Mouse (Mus musculus): ENCODE measurements around the gene Zswim4.

Zswim4 gene

DNA sequence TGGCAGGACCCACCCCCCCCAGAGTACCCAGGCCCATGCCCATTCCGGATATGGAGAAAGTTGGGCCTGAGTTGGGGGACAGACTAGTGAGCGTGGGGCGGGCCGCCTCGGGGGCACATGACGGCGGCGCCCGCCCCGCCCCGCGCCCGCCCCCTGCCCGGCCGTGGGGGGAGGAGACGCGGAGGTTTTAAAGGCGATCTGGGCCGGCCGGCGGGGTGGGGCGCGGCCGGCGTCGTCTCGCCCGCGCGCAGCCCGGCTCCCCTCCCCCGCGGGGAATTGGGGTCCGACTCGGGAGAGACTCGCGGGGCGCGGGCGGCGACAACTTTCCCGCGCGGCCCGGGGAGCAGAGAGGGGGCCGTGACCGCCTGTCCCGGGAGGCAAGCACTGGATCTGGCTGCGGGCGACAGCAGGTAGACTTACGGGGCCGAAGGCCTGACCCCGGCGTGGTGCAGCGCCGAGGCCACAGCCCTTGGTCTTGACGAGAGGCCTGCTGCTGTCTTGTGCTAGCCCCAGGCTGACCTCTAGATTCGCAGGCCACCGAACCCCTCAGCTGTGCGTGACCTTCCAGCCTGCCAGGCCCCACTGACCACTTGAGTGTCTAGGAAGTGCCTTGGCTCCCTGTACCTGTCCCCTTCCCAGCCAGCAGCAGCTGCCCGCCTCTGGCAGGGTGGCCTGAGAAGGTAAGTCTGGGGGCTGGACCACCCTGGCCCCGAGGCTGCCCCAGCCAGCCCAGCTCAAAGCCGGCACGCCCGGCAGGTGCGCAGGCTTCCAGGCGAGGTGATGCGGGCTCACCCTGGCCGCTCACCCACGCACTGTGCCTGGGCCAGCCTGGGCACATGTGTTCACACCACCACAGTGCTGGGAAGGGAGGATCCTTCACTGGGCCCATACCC lies 36.0 kb downstream of the Zswim4 start:
- DNase-seq (ENCODE audit: low spot score in 2 of 2), result peak; percentile 84 to 86

DNA sequence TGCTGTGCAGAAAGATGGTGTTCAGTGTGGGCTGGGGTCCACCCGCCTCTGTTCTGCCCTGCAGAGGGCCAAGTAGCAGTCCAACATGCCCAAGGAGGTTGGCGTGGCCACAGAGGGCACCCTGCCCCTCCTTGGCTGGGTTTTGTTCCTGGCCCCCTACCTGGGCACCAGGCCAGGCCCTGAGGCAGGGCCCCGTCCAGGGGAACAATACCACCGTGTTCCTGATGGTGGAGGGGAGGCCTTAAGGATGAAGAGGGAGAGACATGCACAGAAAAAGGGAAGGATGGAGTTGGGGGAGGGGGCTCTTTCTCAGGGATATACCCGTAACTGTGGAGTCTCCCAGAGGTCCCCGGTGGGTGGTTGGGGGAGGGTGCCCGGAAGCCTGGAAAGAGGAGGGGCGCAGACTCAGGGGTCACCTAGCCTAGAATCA lies 36.7 kb downstream of the Zswim4 start:
- DNase-seq (ENCODE audit: low spot score in 2 of 2), result no peak

DNA sequence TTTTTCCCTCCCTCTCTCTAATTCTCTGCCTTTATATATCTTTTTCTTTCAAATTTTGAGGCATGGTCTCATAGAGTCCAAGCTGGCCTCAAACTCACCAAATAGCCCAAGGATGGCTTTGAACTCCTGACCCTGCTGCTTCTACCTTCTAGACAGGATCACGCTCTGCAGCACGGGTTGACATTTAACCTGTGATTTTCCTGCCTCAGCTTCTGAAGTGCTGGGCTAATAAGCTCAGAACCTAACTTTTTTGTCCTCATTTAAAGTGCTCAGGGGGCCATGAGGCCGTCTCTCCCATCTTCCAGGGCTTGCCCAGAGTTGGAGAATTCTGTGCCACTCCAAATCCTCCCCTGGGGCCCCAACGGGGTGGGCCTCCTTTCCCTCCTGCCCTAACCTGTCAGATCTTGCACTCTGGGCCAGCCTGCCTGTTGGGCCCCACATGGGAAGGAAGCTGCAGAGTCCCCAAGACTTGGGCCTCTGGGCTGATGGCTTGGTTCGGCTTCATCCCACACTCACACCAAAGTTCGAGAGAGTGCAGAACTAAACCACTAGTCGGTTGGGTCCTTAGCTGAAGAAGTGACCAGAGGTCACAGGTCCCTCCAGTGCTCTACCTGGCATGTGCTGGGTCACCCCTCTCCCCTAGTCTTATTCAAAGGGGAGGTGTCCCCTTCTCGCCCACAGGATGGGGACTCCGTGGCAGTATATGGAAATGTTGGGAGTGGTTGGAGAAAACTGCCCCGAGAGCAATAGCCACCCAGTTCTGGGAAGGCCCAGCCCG lies 37.3 kb downstream of the Zswim4 start:
- DNase-seq (ENCODE audit: low spot score in 2 of 2), result no peak

DNA sequence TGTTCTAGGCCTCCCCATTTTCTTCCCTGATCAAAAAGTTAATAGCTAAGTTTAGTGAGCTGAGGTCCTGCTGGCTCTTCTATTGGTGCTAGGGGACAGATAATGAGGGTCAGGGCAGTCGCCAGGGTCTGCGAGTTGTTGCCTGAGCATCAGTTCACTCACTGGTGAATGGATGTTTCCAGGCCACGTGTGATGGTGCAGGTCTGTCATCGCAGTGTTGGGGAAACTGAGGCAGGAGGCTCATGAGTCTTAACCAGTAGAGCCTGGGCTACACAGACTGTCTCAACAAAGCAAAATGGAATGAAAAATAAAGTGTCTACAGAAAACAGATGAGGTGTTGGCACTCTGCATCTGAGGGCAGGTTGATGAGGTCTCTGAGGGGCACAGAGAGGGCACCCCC lies 38.0 kb downstream of the Zswim4 start:
- no peak for DNase-seq (ENCODE audit: low spot score in 2 of 2)

DNA sequence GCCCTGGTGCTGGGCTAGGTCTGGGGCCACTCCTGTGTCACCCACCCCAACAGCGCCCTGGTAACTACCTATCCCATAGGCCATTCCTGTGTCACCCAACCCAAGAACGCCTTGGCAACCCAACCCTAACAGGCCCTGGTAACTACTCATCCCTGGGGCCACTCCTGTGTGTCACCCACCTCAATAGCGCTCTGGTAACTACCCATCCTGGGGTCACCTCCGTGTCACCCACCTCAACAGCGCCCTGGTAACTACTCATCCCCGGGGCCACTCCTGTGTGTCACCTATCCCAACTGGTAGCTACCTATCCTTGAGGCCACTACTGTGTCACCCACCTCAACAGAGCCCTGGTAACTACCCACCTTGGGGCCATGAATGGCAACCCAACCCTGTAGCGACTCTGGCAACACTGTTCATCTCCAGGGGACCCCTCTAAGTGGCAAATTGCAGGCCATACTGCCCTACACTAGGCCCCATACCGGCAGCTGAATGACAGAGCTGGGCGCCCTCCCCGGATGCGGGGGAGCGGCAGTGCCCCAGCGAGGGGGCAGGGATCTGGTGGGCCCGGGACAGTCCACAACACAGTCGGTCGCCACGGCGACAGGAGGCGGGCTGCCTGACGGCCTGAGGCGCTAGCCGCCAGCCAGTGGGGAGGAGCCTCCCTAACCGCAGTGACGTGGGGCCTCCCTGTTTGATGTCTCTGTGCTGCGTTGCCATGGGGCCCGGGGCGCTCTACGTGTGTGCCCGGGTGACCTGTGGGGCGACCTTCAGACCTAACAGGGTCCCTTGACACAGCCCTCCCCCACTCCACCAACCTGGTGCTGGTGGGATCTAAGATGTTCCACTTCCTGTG lies 38.7 kb downstream of the Zswim4 start:
- DNase-seq (ENCODE audit: low spot score in 2 of 2), result peak; percentile 86 to 89

DNA sequence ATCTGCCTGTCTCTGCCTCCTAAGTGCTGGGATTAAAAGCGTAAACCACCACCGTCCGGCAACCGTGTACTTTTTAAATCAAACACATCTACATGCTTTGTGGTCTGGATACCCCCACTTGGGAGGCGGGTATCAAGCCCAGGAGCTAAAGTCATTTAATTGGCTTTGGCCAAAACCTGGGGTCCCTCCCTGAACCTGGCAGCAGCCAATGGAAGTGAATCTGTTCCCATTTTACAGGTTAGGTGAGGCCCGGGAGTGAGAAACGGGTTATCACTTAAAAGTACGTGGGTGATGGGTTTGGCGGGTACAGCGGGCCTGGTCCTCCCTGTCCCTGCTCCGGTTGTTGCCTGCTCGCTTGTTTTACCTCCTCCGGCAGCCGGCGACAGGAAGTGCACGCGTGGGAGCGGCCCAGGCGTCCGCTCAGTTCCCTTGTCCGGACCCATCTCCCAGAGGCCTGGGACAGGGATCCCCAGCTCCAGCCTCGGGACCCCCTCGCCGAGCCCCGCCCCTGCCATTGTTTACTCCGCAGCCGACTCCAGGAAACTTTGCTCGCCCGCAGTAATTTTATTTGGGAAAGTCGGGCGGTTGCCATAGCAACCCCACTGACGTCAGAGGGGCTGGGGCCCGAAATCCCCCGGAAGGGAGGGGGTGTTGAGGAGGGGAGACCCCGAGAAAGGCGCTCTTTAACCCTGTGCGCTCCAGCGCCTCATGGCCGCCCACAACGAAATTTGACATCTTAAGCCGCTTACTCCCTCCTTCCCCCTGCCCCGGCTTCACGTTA lies 39.5 kb downstream of the Zswim4 start:
- DNase-seq (ENCODE audit: low spot score in 2 of 2), result peak; percentile 70 to 86

DNA sequence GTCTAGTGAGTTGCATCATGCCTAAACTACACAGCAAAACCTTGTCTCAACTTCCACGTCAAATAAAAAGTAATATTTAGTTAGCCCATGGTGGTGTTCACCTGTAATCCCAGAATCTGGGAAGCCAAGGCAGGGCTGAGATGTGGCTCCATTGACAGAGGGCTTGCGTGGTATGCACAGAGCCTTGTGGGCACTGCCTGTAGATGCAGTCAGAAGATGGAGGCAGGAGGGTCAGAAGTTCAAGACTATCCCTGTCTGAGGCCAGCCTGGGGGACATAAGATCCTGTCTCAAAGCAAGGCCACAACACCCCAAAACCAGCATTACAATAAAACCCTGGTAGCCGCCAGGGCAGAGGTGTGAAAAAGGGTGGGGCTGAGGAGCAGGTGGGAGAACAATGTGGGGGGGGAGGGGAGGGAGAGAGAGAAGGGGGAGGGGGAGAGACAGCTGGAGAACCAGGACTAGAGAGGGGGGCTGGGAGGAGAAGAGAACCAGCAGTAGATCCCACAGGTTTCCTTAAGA lies 42.6 kb downstream of the Zswim4 start:
- no peak for DNase-seq (ENCODE audit: low spot score in 2 of 2)

DNA sequence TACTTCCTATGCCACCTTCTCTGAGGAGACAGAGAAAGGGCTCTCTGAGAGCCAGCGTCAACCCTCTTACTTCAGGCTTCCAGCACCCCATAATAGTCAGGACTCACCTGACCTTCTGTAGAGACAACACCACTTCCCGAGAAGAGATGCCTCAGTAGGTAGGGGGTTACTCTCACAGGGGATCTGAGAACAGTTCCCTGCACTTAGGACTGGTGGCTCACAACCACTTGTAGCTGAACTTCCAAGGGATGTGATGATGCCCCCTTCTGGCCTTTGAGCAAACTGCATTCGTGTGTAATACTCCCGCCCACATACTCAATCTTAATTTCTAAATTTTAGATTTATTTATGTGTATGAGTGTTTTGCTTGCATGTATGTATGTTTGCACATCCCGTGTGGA lies 43.3 kb downstream of the Zswim4 start:
- DNase-seq (ENCODE audit: low spot score in 2 of 2), result no peak

DNA sequence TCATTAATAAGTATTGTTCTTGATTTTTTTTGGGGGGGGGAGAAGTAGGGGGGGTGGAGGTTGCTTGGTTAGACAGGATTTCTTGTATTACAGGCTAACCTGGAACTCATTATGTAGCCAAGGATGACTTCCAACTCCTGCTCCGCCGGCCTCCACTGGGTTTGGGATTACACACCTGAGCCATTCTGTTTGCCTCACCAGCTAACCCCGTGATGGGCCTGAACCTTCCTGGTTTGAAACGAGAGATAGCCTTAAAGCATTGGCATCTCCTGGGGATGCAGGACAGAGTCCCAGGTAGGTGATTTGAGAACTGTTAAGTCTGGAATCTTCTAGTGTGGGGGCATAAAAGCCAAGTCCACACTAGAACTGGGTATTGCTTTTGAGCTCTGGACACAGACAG lies 43.7 kb downstream of the Zswim4 start:
- no peak for DNase-seq (ENCODE audit: low spot score in 2 of 2)

DNA sequence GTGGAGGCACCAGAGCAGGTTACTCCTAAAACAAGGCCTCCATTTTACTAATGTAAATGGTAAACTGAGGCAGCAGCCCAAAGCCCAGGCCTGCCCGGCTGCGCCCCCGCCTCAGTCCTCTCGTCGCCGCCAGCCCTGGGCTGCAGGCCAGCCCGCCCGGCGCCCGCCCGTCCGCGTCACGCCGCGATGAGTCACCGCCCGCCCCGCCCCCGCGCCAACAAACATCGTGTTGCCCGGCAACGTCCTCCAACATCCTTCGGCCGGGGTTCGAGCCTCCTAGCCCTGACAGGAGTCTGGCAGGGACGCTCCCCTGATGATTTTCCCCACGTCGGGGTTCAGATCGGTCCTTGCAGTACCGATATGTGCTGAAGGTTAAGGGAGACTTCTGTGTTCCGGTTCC lies 44.3 kb downstream of the Zswim4 start:
- peak; percentile 78 to 86 for DNase-seq (ENCODE audit: low spot score in 2 of 2)

DNA sequence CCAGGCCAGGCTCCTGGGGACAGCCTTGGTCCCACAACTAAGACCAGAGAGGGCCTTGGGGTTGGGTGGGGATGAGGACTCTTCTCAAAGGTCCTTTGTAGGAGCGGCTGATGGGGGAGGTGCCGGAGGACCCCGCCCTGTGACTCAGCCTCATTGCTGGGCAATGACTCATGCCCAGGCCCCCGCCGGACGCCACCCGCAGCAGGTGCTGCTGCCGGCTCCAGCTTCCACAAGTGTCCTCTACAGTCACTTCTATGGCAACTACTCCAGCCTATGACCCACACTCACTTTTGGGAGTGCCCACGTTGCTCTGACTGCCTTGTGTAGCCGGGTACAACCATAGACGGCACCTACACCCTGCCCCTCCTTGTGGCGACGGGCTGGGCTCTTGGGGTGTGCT lies 44.8 kb downstream of the Zswim4 start:
- DNase-seq (ENCODE audit: low spot score in 2 of 2), result peak; percentile 72 to 88

DNA sequence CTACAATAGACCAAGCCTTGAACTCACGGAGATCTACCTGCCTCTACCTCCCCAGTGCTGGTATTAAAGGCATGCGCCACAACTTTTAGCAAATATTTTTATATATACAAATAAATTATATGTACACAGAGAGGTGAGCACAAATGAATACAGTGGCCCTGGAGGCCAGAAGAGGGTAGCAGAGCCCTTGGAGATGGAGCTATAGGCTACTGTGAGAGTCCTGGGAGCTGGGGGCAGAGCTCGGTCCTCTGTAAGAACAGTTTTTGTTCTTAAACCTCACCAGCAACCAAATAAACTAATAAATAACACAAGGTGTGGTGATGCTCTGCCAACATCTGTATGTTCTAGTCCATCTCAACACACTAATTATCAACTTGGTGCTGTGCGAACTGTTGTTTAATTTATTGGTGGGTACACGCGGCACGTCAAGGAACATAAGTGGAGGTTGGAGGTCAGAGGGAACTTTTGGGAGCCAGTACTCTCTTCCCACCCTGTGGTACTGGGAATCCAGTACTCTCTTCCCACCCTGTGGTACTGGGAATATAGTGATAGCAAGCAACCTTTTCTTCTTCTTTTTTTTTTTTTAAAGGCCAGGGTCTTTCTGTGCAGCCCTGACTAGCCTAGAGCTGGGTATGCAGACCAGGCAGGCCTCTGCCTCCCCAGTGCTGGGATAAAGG lies 46.5 kb downstream of the Zswim4 start:
- no peak for DNase-seq (ENCODE audit: low spot score in 2 of 2)

DNA sequence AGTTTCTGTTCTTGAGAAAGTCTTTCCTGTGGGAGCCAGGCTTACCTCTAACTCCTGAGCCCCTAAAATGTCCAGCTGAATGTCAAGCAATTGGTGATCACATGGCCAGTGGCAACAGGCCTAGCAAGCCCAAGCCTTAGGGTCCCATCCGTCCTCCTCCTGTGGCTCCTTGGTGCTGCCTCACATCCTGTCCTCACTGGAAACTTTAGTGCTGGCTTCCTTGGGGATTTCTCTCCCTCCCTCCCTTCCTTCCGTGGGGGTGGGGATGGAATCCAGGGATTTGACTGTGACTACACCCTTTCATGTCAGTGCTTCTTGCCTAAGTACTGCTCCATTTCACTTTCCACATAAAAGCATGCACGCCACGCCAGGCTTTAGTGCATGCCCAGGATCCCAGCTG lies 47.3 kb downstream of the Zswim4 start:
- no peak for DNase-seq (ENCODE audit: low spot score in 2 of 2)

DNA sequence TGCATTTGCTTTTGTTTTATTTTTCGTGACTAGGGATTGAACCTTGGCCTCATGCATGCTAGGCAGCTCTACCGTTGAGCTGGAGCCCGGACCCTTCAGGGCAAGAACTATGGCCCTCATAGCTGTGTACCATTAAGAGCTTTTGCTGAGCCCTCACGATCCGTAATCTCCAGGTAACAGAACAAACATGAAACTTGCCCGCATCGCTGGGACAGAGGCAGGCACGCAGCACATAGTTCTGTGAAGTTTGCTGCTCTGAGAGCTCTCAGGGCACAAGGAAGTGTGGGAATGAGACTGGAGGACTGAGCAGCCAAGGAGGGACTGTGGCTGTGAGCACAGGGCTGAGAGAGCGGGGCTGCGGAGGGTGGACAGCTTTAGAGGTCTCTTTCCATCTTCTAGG lies 48.2 kb downstream of the Zswim4 start:
- DNase-seq (ENCODE audit: low spot score in 2 of 2), result no peak

DNA sequence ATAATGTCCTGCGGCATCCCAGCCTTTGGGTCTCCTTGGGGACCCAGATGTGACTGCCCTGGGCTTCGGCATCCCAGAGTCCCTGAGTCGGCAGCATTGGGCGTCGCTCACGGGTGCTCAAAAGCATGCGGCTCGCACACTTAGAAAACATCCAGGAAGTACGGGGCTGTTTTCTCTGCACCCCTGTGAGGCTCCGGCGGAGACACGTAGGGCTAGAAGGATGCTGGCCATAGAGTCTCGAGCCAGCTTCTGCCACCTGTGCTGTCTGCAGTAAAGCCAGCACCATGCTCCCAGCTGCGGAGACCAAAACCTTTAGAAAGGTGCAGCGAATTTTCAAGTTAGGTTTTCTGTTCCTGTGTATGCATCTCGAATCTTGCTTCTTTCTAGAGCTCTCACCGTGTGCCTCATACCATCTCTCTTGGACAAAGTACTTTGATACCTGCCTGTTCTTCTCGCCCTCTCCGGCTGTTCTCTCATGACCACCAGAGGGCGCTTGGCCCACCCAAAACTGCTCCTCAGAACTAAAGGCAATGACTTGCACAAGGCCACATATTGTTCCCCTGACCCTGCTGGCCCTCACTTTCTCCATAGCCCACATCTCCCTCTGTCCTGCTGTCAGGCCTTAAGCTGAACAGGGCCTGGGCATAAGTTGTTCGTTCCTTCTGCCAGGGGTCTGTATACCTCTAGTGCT lies 49.6 kb downstream of the Zswim4 start:
- peak in 1 of 2 experiments; percentile 38 for DNase-seq (ENCODE audit: low spot score in 2 of 2)

DNA sequence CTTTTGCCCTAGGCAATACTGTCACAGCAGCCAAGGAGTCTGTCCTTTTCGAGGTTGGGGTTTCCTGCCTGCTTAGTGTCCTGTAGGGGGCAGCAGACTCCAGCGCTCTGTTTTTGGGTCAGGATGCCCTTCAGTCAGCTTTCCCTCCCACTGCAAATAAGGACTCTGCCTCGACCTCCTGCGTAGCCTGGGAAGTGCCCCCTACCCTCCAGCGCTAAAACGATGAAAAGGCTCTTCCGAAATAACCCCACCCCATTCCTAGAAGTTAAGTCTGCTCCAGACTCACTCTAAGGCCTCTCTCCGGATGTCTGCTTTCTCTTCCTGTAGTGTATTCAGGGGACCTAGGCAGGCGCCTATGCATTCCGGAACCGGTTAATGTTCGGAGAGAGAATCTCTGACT lies 50.3 kb downstream of the Zswim4 start:
- peak in 1 of 2 experiments; percentile 57 for DNase-seq (ENCODE audit: low spot score in 2 of 2)

DNA sequence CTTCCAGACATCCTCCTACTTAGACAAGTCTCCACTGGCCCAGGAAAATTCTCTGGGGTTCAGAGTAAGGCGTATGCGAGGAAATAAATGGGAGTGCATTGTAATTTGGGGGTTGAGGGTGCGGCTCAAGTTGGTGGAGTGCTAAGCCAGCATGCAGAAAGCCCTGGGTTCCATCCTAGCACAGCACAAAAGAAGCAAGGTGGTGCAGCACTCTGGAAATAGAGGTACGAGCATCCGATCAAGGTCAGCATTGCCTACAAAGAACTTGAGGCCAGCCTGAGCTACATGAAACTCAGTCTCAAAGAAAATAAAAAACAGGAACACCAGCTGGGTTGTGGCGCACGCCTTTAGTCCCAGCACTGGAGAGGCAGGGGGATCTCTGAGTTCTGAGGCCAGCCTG lies 51.7 kb downstream of the Zswim4 start, which contains the start of gene Nanos3:
Nanos3 (minus strand) TSS at position 101 of the 400 bp plus-strand sequence.
- no peak for DNase-seq (ENCODE audit: low spot score in 2 of 2)

DNA sequence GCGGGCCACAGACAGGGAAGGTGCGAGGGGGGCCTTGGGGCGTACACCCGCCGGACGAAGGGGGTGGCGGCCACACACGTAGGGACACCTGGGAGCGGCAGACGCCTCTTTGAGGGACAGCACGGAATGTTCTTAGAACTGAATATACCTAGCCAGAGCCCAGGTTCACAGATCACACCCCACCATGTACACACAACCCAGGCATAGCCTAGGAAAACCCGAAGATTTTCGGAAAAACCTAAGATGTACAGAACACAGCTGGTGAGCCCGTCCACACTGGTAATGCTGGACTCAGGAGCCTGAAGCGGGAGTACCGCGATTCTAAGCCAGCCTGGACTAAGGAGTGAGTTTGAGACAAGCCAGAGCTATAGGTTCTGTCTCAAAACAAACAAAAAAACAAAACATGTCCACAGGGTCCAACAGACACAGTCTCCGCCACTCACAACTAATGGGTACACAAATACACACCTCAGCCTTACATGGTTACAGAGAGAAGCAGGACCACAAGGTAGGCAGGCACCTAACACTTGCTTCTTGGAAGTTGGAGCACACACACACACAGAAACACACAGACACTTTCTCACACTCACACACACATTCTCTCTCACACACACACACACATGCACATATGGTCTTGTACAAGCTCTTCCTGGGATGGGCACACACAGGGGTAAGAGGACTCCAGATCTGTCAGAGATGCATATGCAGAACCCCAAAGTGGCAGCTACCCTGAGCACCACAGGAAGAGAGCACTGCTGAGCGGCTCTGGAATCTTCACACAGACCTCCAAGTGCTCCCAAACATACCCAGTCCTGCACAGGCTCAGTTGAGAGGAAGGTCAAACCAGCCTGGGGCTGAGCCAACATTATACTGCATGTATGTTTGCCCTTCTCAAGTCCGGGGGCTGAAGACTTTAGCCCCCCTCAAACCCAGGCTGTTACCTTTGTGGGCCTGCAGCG lies 52.5 kb downstream of the Zswim4 start:
- no peak for DNase-seq (ENCODE audit: low spot score in 2 of 2)

All from urinary bladder, adult 18-20 months (tissue).